Mouse (Mus musculus) heart, adult 18-20 months (tissue): ENCODE measurements around the gene Timeless. TPM values are rescaled to one million over a fixed set of nuclear protein-coding genes. Genes with fewer than 3 reads are reported as not detected.
A peak's percentile ranks its signal among the peaks of the same experiment; 100 is the strongest.

Source experiments
- DNase-seq, 2 experiments: peaks; one replicate each; pipeline ENCODE4 v3.0.0; 2021 to 2022; ENCODE audit warnings: mixed read lengths in 1 of 2
- total RNA-seq, 2 experiments: library from RNA; stranded (reverse); gene quantifications; 2 replicates each; pipeline ENCODE4 v1.2.3; 2021

Gene Timeless
- total RNA-seq, 2 experiments from 2014 or later, result 6.0 to 7.3 TPM

GRCm38 (mm10) chr10:128296370-128297090, 64.7 kb downstream of the Timeless start:
- DNase-seq, result no peak

- no peak for DNase-seq
These were observed 65.4 kb downstream of the Timeless start for GRCm38 (mm10) chr10:128297221-128297620.

- peak; percentile 51 to 58 for DNase-seq
These were observed 65.8 kb downstream of the Timeless start for GRCm38 (mm10) chr10:128297622-128298021.

- no peak for DNase-seq
These were observed 66.4 kb downstream of the Timeless start for GRCm38 (mm10) chr10:128298243-128298642.

GRCm38 (mm10) chr10:128298702-128299171, 66.9 kb downstream of the Timeless start, which contains the start of gene Il23a:
Gene Il23a (minus strand): TSS chr10:128298752.
- no peak for DNase-seq

GRCm38 (mm10) chr10:128302357-128302756, 70.5 kb downstream of the Timeless start:
- no peak for DNase-seq

Other genes with a start within 250 kb of the Timeless start
- not detected for gene Hsd17b6, start 224.5 kb upstream of the Timeless start, total RNA-seq
- 1 to 10 TPM; 1.5 to 2.2 TPM for gene Prim1, start 216.9 kb upstream of the Timeless start, total RNA-seq
- 100 to 1,000 TPM; 462 to 532 TPM for gene Naca, start 196.5 kb upstream of the Timeless start, total RNA-seq
- 100 to 1,000 TPM; 104 to 110 TPM for gene Ptges3, start 173.1 kb upstream of the Timeless start, total RNA-seq
- gene Atp5b, start 148.8 kb upstream of the Timeless start, total RNA-seq, result 1,000 to 10,000 TPM; 8,639 to 9,190 TPM
- gene Baz2a, start 140.5 kb upstream of the Timeless start, total RNA-seq, result 10 to 100 TPM; 19.0 to 20.3 TPM
- gene Rbms2, start 51.8 kb upstream of the Timeless start, total RNA-seq, result 100 to 1,000 TPM in 1 of 2 experiments, 10 to 100 TPM in 1; 78.1 to 100 TPM
- gene Gls2, start 37.6 kb upstream of the Timeless start, total RNA-seq, result 1 to 10 TPM in 1 of 2 experiments, under 1 TPM in 1; 0.25 to 1.4 TPM
- gene Spryd4, start 20.3 kb upstream of the Timeless start, total RNA-seq, result 10 to 100 TPM; 37.9 to 45.9 TPM
- gene Mip, start 6.2 kb upstream of the Timeless start, total RNA-seq, result not detected
- not detected for gene Apon, start 22.0 kb downstream of the Timeless start, total RNA-seq
- not detected for gene Apof, start 36.6 kb downstream of the Timeless start, total RNA-seq
- gene Stat2, start 38.5 kb downstream of the Timeless start, total RNA-seq, result 10 to 100 TPM in 1 of 2 experiments, 1 to 10 TPM in 1; 8.3 to 11.3 TPM
- not detected for gene Il23a, start 66.7 kb downstream of the Timeless start, total RNA-seq
- 1 to 10 TPM; 4.5 to 6.0 TPM for gene Pan2, start 71.3 kb downstream of the Timeless start, total RNA-seq
- 10 to 100 TPM; 62.2 to 66.6 TPM for gene Cnpy2, start 90.4 kb downstream of the Timeless start, total RNA-seq
- 1,000 to 10,000 TPM; 1,006 to 1,090 TPM for gene Cs, start 105.7 kb downstream of the Timeless start, total RNA-seq
- 100 to 1,000 TPM; 365 to 392 TPM for gene Coq10a, start 136.9 kb downstream of the Timeless start, total RNA-seq
- 10 to 100 TPM; 38.1 to 40.3 TPM for gene Ankrd52, start 145.1 kb downstream of the Timeless start, total RNA-seq
- not detected for gene Slc39a5, start 169.2 kb downstream of the Timeless start, total RNA-seq
- gene Nabp2, start 179.4 kb downstream of the Timeless start, total RNA-seq, result 10 to 100 TPM; 41.0 to 42.8 TPM
- gene Rnf41, start 179.6 kb downstream of the Timeless start, total RNA-seq, result 10 to 100 TPM; 16.6 to 17.2 TPM
- gene Smarcc2, start 227.2 kb downstream of the Timeless start, total RNA-seq, result 10 to 100 TPM; 75.4 to 75.8 TPM